Mouse (Mus musculus) embryo, embryonic 11 days (tissue): Measurements from ENCODE around the gene Cacng7.
"Not testable (repeated sequence)": the region's sequence is repeated elsewhere in the genome, so short reads cannot be mapped to it uniquely, and the experiment has no call there.

ENCODE experiments used
- DNase-seq: peaks from one replicate; pipeline ENCODE4 v3.0.0-alpha.2; 2015

Cacng7 gene

DNA sequence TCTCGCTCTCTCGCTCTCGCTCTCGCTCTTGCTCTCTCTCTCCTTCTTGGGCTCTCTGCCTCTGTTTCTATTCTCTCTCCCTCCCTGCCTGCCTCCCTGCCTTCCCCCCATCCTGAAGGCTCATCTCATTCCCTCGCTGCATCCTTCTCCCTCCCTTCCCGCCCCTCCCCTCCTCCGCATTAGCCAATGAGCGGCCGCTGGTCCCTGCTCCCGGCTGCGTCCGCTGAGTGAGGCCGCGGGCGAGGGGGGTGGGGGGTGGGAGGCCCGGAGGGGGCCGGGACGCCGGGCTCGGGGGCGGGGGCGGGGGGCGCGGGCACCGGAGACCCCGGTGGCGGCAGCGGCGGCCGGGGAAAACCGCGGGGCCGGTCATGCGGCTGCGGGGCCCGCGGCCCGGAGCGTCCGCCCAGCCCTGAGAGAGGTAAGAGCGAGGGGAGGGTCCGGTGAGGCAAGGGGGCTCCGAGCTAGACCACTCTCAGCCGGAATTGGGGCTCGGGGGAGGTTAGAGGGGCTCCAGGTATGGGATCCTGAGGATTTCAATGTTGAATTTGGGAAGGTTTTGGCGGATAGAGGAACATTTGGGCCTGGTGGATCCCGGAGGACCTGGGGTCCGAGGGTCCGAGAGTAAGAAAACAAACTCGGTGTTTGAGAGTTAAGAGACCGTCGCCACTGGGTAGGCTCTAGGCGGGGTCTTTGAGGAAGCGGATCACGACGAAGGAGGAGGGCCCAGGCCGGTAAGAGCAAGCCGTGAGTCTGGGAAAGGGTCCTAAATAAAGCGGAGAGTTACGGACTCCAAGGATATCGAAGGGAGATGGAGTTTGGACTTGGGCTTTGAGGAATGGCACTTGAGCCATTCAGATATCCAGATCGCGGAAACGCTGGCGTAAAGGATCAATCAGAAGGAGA lies at the start of gene Cacng7:
Gene Cacng7, plus strand, starts transcription at position 337 of the 903 bp plus-strand sequence.
- DNase-seq, result peak; percentile 87

DNA sequence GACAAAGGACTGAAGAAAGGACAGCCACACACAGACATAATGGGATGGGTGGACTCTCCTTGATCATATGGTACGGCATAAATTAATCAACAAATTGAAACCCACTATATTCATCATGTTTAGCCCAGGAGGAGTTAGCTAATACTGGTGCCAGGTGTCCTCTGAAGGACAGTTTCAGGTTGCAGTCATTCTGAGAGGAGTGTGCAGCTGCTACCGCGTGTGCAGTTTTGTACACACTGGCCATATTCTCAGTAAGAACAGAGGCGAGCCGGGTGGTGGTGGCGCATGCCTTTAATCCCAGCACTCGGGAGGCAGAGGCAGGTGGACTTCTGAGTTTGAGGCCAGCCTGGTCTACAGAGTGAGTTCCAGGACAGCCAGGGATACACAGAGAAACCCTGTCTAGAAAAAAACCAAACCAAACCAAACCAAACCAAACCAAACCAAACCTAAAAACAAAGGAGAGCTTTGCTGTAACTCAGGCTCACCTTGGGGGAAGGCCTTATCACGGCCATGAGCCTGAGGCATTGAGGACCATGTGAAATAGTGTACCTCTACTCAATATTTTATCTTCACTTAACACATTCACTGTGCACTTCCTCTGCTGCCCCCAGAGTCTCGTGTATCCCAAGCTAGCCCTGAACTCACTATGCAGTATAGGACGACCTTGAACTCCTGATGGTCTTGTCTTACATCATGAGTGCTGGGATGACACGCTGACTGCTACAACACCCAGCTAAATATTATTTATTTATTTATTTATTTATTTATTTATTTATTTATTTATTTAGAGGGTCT lies 49.5 kb upstream of the Cacng7 start:
- no peak for DNase-seq

DNA sequence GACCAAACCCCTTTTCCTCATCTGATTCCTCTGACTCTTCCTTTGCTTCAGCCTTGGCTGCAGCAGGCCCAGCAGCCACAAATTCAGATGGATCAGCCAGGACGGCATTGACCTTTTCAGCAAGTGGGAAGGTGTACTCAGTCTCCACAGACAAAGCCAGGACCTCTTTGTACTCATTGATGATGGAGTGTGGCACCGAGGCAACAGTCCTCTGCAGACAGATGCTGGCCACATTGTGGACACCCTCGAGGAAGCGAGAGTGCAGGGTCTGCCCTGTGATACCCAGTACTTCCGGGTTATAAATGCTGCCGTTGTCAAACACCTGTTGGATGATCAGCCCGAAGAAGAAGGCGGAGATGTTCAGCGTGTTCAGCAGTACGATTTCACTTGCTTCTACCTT lies 48.2 kb upstream of the Cacng7 start:
- no peak for DNase-seq

DNA sequence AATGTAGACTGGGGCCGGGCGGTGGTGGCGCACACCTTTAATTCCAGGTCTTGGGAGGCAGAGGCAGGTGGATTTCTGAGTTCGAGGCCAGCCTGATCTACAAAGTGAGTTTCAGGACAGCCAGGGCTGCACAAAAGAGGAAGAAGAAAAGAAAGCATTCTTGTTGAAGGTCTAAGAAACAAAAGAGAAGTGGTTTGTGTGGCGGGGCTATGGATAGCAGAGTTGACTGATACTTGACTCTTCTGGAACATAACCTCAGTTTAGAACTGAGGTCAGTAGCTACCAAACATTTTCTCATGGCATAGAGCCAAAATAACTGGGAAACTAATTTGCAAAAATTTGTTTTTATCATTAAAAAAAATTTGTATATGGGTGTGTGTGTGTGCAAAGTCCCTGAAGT lies 46.7 kb upstream of the Cacng7 start:
- no peak for DNase-seq

DNA sequence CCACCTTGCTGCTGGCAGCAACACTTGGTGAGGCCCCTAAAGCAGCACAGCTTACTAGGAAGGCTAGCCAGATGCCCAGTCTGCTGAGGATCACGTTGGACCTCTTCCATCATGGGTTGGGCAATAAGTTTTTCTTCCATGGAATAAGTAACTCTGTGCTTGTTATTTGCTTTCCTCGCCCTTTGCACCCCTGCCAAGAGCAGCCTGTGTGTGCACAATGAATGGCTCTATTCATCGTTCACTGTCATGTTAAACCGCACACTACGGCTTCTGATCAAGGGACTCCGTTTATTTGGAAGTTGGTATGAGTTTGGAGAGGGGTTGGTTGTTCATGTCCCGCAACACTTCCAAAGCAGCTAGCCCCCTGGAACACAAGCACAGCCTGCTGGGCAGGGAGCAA lies 45.6 kb upstream of the Cacng7 start:
- no peak for DNase-seq

DNA sequence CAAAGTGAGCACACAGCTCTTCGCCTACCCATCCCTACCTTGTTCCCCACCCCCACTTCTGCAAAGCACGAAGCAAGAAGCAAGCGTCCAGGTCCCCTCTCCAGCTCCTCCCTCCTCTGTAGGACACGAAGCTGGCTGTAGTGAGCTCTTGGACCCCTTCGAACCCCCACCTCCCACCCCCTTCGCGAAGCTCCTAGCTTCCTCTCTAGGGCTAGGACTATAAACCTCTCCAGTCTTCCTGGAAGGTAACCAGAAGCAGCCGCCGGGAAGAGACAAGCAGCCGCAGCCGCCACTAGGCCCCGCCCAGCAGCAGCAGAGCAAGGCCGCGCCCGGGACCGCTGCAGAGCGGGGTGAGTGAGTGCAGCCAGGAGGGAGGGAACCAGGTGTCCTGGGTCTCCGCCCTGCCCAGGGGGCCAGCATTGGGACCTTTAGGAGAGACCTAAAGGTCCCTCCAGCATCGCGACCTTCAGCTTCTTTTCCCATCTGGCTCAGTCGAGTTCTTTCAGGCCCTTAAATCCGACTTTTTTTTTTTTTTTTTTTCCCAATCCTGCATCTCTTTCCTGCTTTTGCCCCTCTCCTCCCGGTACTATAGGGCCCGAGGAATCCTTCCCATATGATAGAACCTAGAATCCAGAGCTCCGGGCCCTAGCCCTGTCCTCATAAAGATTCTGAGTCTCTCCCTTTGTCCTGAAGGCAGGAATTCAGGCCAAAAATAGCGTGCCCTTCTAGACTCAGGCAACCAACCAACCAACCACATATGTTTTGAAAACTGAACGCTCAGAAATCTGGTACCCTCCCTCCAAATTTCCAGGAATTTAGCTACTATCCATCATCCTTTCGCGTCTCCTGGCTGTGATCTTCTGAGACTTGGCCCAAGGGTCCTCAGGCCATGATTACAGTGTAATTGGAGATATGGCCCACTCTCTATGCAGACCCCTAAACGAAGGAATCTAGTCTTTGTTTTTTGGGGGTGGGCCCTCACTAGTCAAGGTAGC lies 43.5 kb upstream of the Cacng7 start, which contains the start of the genes Myadm and Prkcg:
Gene Myadm, plus strand, starts transcription at position 105 of the 995 bp plus-strand sequence.
Gene Prkcg, plus strand, starts transcription at position 204 of the 995 bp plus-strand sequence.
- peak; percentile 89 for DNase-seq

DNA sequence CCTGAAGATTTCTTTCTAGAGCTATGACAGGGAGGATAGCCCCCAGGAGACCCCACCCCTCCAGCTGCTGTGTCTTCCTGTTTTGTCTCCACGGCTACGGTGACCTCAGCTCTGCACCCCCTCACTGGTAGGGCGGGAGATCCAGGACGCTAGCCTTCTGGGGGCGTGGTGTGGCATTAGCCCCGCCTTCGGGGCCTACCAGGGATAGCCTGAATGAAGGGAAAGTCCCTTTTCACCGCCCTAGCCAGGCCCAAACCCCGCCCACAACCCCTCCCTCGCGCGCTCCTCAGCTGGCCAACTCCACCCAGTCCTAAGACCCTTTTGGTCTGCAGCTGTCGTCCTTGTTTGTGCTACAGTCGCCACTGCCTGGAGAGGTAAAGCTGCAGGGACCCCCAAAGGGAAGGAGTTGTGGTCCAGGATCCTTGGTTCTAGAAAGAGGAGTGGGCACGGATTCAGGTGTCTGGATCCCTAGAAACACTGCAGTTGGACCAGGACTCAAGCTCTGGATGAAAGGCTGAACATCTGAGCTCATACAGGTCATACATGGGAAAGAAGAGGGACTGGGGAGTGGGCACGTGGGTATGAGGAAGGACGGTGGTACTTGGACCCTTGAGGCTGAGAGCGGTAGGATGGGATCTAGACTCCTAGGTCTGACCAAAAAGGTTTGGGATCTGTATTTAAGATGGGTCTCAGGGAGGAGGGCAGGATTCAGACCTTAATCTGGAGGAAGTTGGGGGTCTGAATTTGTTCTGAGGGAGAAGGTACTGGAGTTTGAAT lies 42.3 kb upstream of the Cacng7 start:
- DNase-seq, result peak; percentile 98

DNA sequence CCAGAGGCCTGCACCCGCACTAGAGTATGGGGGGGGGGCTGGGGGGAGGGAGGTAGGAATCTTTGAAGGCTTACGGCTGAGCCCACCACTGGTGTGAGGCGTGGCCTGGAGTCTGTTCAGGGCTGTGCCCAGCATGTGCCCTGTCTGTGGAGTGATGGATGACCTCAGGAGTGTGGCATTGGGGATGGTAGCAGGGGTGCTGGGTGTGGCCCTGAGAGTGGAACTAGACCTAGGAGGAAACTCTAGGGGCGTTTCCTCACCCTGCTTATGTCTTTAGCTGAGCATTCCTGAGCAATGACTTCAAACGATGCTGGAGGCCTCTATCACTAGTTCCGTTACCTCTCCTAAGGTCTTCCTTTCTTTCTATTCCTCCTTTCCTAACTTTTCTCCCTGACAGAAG lies 41.6 kb upstream of the Cacng7 start:
- no peak for DNase-seq

DNA sequence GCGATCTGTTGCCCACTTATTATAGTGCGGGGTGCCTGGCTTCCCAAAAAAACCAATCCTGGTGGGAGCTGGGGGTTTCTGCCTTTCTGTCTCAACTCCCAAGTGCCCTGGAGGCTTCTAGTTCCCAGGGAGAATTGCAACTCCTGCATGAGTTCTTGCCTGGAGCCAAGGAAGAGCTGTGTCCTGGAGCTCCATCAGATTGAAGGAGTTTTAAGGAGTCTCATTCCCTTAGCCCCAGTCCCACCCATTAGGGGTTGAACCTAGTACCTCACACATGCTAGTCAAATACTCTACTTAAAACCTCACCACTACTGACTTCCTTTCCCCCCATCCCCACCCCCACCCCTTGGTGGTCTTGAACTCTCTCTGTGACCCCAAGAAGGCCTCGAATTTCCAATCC lies 41.0 kb upstream of the Cacng7 start:
- DNase-seq, result no peak

DNA sequence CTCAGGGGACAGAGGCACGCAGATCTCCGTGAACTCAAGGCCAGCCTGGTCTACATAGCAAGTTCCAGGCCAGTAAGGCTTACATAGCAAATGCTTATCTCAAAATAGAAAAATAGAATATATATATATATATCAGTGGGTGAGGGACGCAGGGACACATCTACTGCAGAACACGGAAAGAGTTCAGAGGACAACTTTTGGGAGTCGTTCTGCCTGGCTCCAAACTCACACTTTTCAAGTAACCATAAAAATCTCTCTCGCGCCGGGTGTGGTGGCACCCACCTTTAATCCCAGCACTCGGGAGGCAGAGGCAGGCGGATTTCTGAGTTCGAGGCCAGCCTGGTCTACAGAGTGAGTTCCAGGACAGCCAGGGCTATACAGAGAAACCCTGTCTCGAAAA lies 40.5 kb upstream of the Cacng7 start:
- not testable (repeated sequence) for DNase-seq

DNA sequence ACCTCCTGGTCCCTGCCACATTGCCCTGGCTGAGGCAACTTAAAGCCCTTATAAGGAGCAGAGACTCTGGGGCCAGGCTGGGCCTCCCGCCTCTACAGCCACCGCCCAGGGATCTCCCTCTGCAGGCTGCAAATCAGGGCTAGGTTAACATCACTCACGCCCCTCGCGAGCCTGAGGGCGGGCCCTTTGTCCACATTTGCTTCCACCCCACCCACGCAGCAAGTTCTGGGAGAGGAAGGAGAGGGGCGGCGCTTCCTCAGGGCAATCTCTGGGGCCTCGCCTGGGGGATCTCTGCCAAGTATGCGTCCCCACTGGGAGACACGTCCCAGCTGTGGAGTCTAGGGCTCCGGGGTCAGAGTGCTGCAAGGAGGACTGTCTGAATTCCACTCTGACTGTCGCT lies 40.0 kb upstream of the Cacng7 start:
- peak; percentile 85 for DNase-seq

DNA sequence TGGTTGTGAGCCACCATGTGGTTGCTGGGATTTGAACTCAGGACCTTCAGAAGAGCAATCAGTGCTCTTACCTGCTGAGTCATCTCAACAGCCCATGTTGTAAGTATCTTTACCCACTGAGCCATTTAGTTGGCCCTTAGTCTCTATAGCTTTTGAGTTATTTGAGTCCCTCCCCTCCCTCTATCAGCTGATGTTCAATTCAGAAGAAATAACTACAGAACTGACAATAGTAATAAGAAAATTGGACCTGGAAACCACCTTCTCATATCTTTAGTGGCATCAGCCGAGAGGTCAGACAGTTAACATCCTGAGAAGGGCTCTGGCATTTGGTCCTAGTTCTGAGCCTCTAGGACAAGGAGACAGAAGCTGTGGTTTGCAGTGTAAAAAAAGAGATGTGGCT lies 38.0 kb upstream of the Cacng7 start:
- no peak for DNase-seq

DNA sequence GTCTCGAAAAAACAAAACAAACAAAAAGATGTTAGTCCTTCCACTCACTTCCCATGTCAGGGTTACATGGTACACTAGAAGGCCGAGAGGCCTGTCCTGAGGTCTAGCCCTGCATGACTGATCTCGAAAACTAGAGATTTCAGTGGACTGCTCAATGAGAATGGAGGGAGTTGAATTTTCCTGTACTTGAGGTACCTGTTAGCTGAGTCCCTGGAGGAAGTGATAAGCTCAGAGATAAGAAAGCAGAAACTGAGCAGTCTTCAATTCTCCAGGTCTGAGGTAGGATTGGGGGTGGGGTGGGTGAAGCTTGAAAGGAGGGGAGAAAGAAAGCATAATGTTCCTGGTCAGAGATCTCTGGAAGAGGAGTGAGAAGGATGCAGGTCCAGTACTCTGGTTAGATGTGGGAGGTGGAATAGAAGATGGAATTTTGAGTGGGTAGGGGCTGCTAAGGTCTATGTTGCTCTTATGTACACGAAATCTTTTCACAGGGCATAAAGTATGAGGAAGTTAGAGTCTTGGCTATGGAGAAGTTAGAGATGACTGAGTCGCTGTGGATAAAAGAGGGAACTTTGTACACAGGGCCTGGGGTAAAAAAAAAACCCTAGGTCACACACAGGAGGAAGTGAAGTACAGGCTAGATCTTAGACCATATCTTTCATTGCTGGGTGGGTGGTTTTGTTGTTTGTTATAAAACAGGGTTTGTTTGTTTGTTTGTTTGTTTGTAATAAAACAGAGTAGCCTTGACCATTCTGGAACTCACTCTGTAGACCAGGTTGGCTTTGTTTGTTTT lies 37.2 kb upstream of the Cacng7 start:
- DNase-seq, result no peak

DNA sequence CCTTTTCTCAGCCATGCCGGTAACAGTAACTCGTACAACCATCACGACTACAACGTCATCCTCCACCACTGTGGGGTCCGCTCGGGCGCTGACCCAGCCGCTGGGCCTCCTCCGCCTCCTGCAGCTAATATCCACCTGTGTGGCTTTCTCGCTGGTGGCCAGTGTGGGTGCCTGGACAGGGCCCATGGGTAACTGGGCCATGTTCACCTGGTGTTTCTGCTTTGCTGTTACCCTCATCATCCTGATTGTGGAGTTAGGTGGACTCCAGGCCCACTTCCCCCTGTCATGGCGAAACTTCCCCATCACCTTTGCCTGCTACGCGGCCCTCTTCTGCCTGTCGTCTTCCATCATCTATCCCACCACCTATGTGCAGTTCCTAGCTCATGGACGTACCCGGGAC lies 36.0 kb upstream of the Cacng7 start:
- DNase-seq, result no peak

DNA sequence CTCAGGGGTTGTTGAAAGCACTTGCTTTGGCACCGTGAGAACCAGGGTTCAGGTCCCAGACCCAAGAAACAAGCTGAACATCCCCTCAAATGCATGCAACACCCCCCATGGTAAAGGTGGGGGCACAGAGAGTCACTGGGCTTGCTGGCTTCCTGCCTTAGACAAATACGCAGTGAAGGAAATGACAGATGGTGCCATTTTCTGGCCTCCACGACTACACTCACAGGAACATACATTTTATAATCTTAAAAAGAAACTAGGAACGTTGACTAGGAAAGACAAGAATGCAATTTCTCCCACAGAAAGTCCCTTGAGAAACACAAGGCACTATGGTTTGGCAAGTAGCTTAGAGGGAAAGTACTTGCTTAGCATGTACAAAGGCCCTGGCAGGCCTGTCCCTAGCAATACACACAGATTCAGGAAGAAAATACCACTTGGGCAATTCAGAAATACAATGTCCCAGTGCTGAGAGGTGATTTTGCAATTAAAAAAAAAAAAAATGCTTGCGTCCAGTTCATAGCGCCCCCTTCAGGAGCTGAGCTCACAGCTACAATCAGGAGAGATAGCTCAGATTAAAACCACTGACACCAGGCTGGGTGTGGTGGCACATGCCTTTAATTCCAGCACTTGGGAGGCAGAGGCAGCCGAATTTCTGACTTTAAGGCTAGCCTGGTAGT lies 32.7 kb upstream of the Cacng7 start:
- no peak for DNase-seq

DNA sequence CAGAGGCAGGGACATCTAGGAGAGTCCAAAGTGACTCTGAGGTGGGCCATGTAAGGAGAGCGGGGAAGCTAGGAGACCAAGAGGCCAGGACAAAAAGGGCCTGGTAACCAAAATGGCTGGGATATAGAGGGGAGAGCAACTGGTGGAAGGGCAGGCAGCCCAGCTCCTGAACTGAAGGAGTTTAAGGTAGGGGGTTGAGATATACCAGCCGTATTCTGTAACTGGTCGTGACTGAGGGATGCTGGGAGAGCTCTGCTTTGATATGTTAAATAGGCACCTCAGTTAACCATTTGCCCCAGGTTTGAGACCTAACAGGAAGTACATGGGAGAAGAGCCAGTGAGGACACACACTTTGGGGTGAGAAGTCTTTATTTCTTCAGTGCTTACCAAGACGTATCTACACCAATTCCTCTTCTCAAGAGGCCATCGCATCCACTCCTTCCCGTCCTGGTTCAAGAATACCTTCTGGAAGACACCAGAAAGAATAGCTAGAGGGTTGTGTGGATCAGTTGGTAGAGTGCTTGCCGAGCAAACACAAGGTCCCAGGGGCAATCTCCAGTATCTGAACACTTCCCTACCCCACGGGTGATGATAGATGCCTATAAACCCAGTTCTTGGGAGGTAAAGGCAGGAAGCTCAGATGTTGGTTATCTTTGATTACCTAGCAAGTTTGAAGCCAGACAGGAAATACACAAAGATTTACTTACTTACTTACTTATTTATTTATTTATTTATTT lies 31.7 kb upstream of the Cacng7 start:
- DNase-seq, result no peak

DNA sequence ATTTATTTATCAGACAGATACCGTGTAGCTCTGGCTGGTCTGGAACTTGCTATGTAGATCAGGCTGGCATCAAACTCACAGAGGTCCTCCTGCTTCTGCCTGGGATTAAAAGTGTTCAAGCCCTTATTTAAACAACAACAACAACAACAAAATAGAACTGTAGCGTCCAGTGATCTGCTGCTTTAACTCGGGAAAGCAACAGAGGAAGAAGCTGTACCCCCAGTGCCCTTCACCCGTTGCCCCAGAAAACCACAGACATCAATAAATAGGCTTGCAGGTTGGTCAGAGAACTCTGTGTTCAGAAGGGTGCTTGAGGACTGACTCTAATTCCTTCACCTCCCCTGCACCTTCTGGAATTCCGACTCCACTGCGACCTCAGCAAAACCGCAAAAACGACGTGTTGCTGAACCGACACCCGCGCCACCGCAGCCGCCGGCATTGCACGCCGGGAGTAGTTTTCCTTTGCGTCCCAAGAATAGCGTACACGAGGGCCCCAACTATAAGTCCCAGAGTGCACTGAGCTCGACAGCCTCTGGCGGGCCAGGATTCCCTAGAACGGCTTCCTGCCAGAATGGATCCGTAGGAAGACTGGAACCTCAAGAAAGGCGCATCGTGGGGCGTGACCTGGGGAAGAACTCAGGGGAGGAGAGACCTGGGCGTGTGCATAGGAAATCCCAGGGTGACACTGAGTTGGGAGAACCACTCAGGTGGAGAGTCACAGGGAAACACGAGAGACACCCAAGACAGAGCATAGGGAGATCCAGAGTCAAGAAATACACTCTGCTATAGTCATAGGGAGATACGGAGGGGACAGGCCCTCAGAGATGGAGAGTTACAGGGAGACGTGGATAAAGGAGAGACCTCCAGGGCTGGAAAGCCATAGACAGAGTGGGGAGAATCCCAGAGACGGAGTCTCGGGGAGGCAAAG lies 30.9 kb upstream of the Cacng7 start:
- peak; percentile 58 for DNase-seq

DNA sequence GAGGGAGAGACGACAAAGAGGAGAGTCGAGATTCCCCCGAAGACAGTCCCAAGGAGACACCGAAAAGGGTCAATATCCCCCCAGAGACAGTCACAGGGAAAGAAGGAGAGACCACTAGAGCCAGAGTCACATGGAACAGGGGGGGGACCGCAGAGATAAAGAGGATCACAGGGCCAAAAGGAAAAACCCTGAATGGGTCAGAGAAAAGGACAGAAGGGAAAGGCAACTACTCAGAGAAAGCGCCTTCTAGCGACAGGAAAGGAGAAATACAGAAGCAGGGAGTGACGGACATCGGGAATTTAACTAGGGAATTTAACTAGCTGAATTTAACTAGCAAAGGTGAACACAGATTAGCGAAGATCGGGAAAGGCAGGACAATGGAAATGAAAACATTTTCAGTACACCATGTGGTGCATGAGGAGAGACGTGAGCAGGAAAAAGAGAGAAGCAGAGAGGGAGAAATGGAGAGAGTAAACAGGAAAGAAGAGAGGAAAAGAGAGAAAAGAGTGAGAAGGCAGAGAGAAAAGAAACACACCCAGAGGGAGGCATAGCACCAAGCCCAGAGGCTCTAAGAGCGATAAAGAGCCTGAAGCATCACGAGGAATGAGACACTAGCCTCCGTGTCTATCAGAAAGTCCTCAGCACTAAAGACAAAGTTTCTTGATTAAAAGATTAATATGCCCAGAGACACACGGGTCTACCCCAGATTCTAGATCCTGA lies 30.0 kb upstream of the Cacng7 start:
- DNase-seq, result peak; percentile 67
